In the genomic region with DNA sequence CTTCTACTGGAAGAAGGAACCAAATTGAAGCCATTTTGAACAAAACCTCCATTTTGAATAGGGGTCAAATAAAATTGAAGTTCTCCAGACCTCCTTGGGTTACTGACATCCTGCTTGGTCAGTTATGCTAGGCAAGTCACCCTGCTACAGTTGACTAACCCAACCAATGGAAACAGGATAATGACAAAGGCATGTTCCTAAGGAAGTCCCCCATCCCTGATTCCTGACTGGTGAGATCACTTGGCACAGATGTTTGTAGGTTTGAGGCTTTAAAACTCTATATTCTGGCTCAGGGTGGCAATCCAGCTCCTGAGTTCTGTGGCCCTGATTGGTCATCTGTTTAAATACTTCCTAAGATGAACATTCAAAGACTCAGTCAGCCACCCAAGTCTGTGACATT, we compare ENCODE assay signal across 29 mouse cellular contexts. TPM values are rescaled to one million over a fixed set of nuclear protein-coding genes. Genes with fewer than 3 reads are reported as not detected.
DNase-seq lines count a peak whose midpoint lies in the region; ATAC-seq and TF ChIP-seq lines count a peak whose summit lies in the region.
"Had no signal": no experiment of that assay in that cellular context is flagged by ENCODE, and none has a peak within 500 bp of the region (broad histone marks: within the 10 kb centered on the region; RNA-seq: fewer than 3 reads in every experiment).

No protein-coding gene starts in this region.

- no peaks in the 10 kb centered on the region for H3K36me3 ChIP-seq in limb, embryonic 14.5 days (ENCODE audit: control insufficient read depth, insufficient read depth, low read length)
- H3K36me3 ChIP-seq in limb, embryonic 10.5 days, result no peaks in the 10 kb centered on the region
- H3K36me3 ChIP-seq in midbrain, embryonic 13.5 days, result no peaks in the 10 kb centered on the region
- H3K36me3 ChIP-seq in embryonic facial prominence, embryonic 10.5 days (replicated peaks), result no peaks in the 10 kb centered on the region
- H3K36me3 ChIP-seq: embryonic facial prominence, embryonic 13.5 days; heart, embryonic 15.5 days; hindbrain, embryonic 10.5 days; hindbrain, embryonic 13.5 days; intestine, embryonic 15.5 days had no signal

- peak; percentile 13 for DNase-seq in limb, embryonic 14.5 days (ENCODE audit: low spot score)
- DNase-seq in limb, embryonic 10.5 days (ENCODE audit: low spot score), result no peak
- DNase-seq in Muller cell, postnatal 12 days (ENCODE audit: inconsistent ontology term), result peak; percentile 80
- DNase-seq in adrenal gland, adult 18-20 months (ENCODE audit: low spot score in 2 of 2), result no peak
- DNase-seq in layer of hippocampus, adult 18-20 months (ENCODE audit: low spot score in 2 of 2), result no peak
- no peak for DNase-seq in embryonic facial prominence, embryonic 10.5 days (ENCODE audit: low spot score)
- DNase-seq: adrenal gland, adult 2 months; adrenal gland, postnatal 14 days; cerebellum, adult 11 months; cerebellum, adult 2 months; cerebellum, adult 9-11 months; cerebellum, postnatal 25 days; forebrain, postnatal 0 days; gastrocnemius, postnatal 25 days; heart, adult 18-20 months; heart, postnatal 10 days; heart, postnatal 36 days had no signal

- H3K27ac ChIP-seq in limb, embryonic 14.5 days (replicated peaks; ENCODE audit: low read depth, low read length), result no peak overlapping the region
- no peak overlapping the region for H3K27ac ChIP-seq in limb, embryonic 10.5 days
- peak overlapping the region; percentile 79 for H3K27ac ChIP-seq in embryonic fibroblast, embryonic 13.5 days (ENCODE audit: insufficient read depth, low read length)
- no peak overlapping the region for H3K27ac ChIP-seq in midbrain, embryonic 13.5 days
- H3K27ac ChIP-seq in embryonic facial prominence, embryonic 10.5 days (replicated peaks), result no peak overlapping the region
- H3K27ac ChIP-seq: embryonic facial prominence, embryonic 13.5 days; heart, embryonic 15.5 days; hindbrain, embryonic 10.5 days; hindbrain, embryonic 13.5 days; intestine, embryonic 15.5 days had no signal

- H3K4me1 ChIP-seq in limb, embryonic 14.5 days (ENCODE audit: control insufficient read depth, insufficient read depth, low read length), result 0 out of 2 replicates have a peak, but pooled peaks cover 5% of the 10 kb centered on the region
- peaks cover 10% of the 10 kb centered on the region for H3K4me1 ChIP-seq in limb, embryonic 10.5 days
- H3K4me1 ChIP-seq in embryonic fibroblast, embryonic 13.5 days (ENCODE audit: control insufficient read depth, insufficient read depth, low read length), result peaks cover 28% of the 10 kb centered on the region
- peaks cover 9% of the 10 kb centered on the region for H3K4me1 ChIP-seq in midbrain, embryonic 13.5 days (replicated peaks)
- H3K4me1 ChIP-seq in embryonic facial prominence, embryonic 10.5 days, result peaks cover 13% of the 10 kb centered on the region

- H3K4me2 ChIP-seq in limb, embryonic 14.5 days (replicated peaks; ENCODE audit: low read depth, low read length, severe bottlenecking), result no peak overlapping the region
- no peak overlapping the region for H3K4me2 ChIP-seq in midbrain, embryonic 13.5 days (replicated peaks)
- H3K4me2 ChIP-seq: embryonic facial prominence, embryonic 13.5 days; heart, embryonic 12.5 days; heart, embryonic 15.5 days; hindbrain, embryonic 13.5 days; intestine, embryonic 15.5 days had no signal

- no peak for TF ChIP-seq CTCF in embryonic fibroblast, embryonic 13.5 days (IDR thresholded peaks at IDR 0.05; ENCODE audit: borderline replicate concordance, insufficient read depth, low read length)

- no peak for ATAC-seq in limb, embryonic 14.5 days (ENCODE audit: low FRiP score, low read depth)
- ATAC-seq in midbrain, embryonic 13.5 days, result no peak
- ATAC-seq: forebrain, embryonic 14.5 days; forebrain, postnatal 0 days; hindbrain, embryonic 16.5 days; intestine, embryonic 15.5 days had no signal

- no peaks in the 10 kb centered on the region for H3K27me3 ChIP-seq in limb, embryonic 14.5 days (ENCODE audit: control insufficient read depth, insufficient read depth, low read length)
- no peaks in the 10 kb centered on the region for H3K27me3 ChIP-seq in limb, embryonic 10.5 days (ENCODE audit: low read depth, poor library complexity, severe bottlenecking)
- no peaks in the 10 kb centered on the region for H3K27me3 ChIP-seq in midbrain, embryonic 13.5 days
- H3K27me3 ChIP-seq in embryonic facial prominence, embryonic 10.5 days (replicated peaks; ENCODE audit: low read depth, poor library complexity, severe bottlenecking), result no peaks in the 10 kb centered on the region
- H3K27me3 ChIP-seq: CH12.LX; embryonic facial prominence, embryonic 13.5 days; heart, embryonic 12.5 days; heart, embryonic 15.5 days; hindbrain, embryonic 13.5 days; intestine, embryonic 15.5 days had no signal

- H3K9ac ChIP-seq in limb, embryonic 14.5 days (ENCODE audit: low read depth, low read length, severe bottlenecking), result no peak overlapping the region
- no peak overlapping the region for H3K9ac ChIP-seq in midbrain, embryonic 13.5 days (replicated peaks)
- H3K9ac ChIP-seq: embryonic facial prominence, embryonic 13.5 days; forebrain, postnatal 0 days; heart, embryonic 12.5 days; heart, embryonic 15.5 days; hindbrain, embryonic 13.5 days; intestine, embryonic 15.5 days had no signal

- TF ChIP-seq POLR2A in limb, embryonic 14.5 days (IDR thresholded peaks at IDR 0.05; ENCODE audit: borderline replicate concordance, extremely low read depth, insufficient read depth, insufficient read length), result no peak
- no peak for TF ChIP-seq POLR2A in embryonic fibroblast, embryonic 13.5 days (IDR thresholded peaks at IDR 0.05; ENCODE audit: low read depth, low read length)

- H3K9me3 ChIP-seq in limb, embryonic 14.5 days (ENCODE audit: control insufficient read depth, low read length), result no peaks in the 10 kb centered on the region
- H3K9me3 ChIP-seq in limb, embryonic 10.5 days (replicated peaks), result no peaks in the 10 kb centered on the region
- no peaks in the 10 kb centered on the region for H3K9me3 ChIP-seq in midbrain, embryonic 13.5 days
- no peaks in the 10 kb centered on the region for H3K9me3 ChIP-seq in embryonic facial prominence, embryonic 10.5 days
- H3K9me3 ChIP-seq: embryonic facial prominence, embryonic 13.5 days; G1E; heart, embryonic 15.5 days; hindbrain, embryonic 10.5 days; hindbrain, embryonic 13.5 days; intestine, embryonic 15.5 days had no signal

- no peak overlapping the region for H3K4me3 ChIP-seq in limb, embryonic 14.5 days (replicated peaks; ENCODE audit: low read length)
- no peak overlapping the region for H3K4me3 ChIP-seq in limb, embryonic 10.5 days
- H3K4me3 ChIP-seq in embryonic fibroblast, embryonic 13.5 days (ENCODE audit: insufficient read depth, low read length), result no peak overlapping the region
- no peak overlapping the region for H3K4me3 ChIP-seq in midbrain, embryonic 13.5 days (replicated peaks)
- no peak overlapping the region for H3K4me3 ChIP-seq in embryonic facial prominence, embryonic 10.5 days
- H3K4me3 ChIP-seq: embryonic facial prominence, embryonic 13.5 days; heart, embryonic 12.5 days; heart, embryonic 15.5 days; hindbrain, embryonic 10.5 days; hindbrain, embryonic 13.5 days; intestine, embryonic 15.5 days had no signal

RNA-seq across cellular contexts. Expression of gene Nfu1, which starts 3.5 kb away (rescaled TPM):
- 136 and 141 TPM in 2 replicates for polyA plus RNA-seq in limb, embryonic 14.5 days (2012; rRNA removed)
- 94.1 and 104 TPM in 2 replicates for polyA plus RNA-seq in limb, embryonic 14.5 days (2014; fragmentation: Nextera tagmentation; extraction: Ambion mirVana)
- polyA plus RNA-seq in limb, embryonic 10.5 days (2016; fragmentation: Nextera tagmentation; extraction: Ambion mirVana), result 85.6 and 89.4 TPM in 2 replicates
- polyA plus RNA-seq in embryonic fibroblast, embryonic 13.5 days (2011; ENCODE audit: insufficient read length, low read depth, missing spikeins), result 86.6 and 98.7 TPM in 2 replicates
- polyA plus RNA-seq in midbrain, embryonic 13.5 days (2015; fragmentation: Nextera tagmentation; extraction: Ambion mirVana), result 113 and 125 TPM in 2 replicates
- total RNA-seq in adrenal gland, adult 18-20 months (2021), result 10 to 100 TPM; 76.6 to 86.9 TPM
- total RNA-seq in layer of hippocampus, adult 18-20 months (2021), result 10 to 100 TPM; 58.4 to 61.1 TPM
- 103 and 104 TPM in 2 replicates for polyA plus RNA-seq in embryonic facial prominence, embryonic 10.5 days (2016; fragmentation: Nextera tagmentation; extraction: Ambion mirVana)

RNA-seq across cellular contexts. Expression of gene Gfpt1, which starts 37.1 kb away (rescaled TPM):
- polyA plus RNA-seq in limb, embryonic 14.5 days (2012; rRNA removed), result 35.8 and 37.7 TPM in 2 replicates
- 21.5 and 22.7 TPM in 2 replicates for polyA plus RNA-seq in limb, embryonic 14.5 days (2014; fragmentation: Nextera tagmentation; extraction: Ambion mirVana)
- 14.5 and 20.7 TPM in 2 replicates for polyA plus RNA-seq in limb, embryonic 10.5 days (2016; fragmentation: Nextera tagmentation; extraction: Ambion mirVana)
- polyA plus RNA-seq in embryonic fibroblast, embryonic 13.5 days (2011; ENCODE audit: insufficient read length, low read depth, missing spikeins), result 78.5 and 86.5 TPM in 2 replicates
- 20.1 and 20.5 TPM in 2 replicates for polyA plus RNA-seq in midbrain, embryonic 13.5 days (2015; fragmentation: Nextera tagmentation; extraction: Ambion mirVana)
- total RNA-seq in adrenal gland, adult 18-20 months (2021), result 10 to 100 TPM; 50.0 to 52.9 TPM
- total RNA-seq in layer of hippocampus, adult 18-20 months (2021), result 10 to 100 TPM; 48.6 to 52.0 TPM
- polyA plus RNA-seq in embryonic facial prominence, embryonic 10.5 days (2016; fragmentation: Nextera tagmentation; extraction: Ambion mirVana), result 17.0 and 17.5 TPM in 2 replicates

Comparison
In these comparisons a context has a peak if more than half of its experiments do, and no peak if none do; other contexts are left out.
1. DNase-seq: peak in limb, embryonic 14.5 days (single experiment) and Muller cell, postnatal 12 days (single experiment); none in limb, embryonic 10.5 days (single experiment), adrenal gland, adult 18-20 months (0 of 2), layer of hippocampus, adult 18-20 months (0 of 2) and embryonic facial prominence, embryonic 10.5 days (single experiment).